ENCODE assay signal across 28 mouse cellular contexts in the genomic region with DNA sequence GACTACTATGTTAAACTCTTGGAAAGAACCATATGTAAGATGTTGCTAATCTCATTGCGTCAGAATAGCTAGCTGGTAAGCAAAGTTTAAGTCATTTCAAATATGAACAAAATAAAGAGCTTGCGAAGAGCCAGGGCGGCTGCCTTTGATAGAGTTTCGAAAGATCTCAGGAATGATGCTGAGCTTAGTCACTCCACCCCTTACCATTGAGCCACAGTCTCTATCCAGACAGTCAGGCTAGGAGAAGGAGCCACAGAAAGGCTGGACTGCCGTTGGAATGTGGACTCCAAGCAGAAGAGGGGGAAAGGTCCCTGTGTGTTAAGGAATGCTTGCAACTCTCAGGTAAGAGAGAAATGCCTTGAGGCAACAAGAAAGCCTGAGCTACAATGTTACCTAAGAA. TPM values are rescaled to one million over a fixed set of nuclear protein-coding genes. Genes with fewer than 3 reads are reported as not detected.
DNase-seq lines count a peak whose midpoint lies in the region; ATAC-seq and TF ChIP-seq lines count a peak whose summit lies in the region.
"Had no signal": no experiment of that assay in that cellular context is flagged by ENCODE, and none has a peak within 500 bp of the region (broad histone marks: within the 10 kb centered on the region; RNA-seq: fewer than 3 reads in every experiment).

No protein-coding gene starts in this region.

- ATAC-seq in hindbrain, embryonic 12.5 days (ENCODE audit: low FRiP score) = no peak
- ATAC-seq: forebrain, embryonic 13.5 days; hindbrain, postnatal 0 days; intestine, embryonic 15.5 days; midbrain, embryonic 16.5 days had no signal

- no peak for TF ChIP-seq CTCF in heart, adult 2 months (IDR thresholded peaks at IDR 0.05)

- no peak overlapping the region for H3ac ChIP-seq in myocyte (ENCODE audit: control insufficient read depth, insufficient read length)

- 80% methylated on average over 5 of the region's 5 CpGs for WGBS in heart, adult 2 months
- WGBS in hindbrain, embryonic 12.5 days = 86% methylated on average over 5 of the region's 5 CpGs

- intact Hi-C loops in heart, adult 2 months (cut with DNase I) = no loop called here
- intact Hi-C loops in heart, postnatal 10 days (cut with DNase I) = no loop called here

- no peak for TF ChIP-seq POLR2A in heart, adult 2 months (IDR thresholded peaks at IDR 0.05; ENCODE audit: insufficient read depth, low read depth, low read length)
- TF ChIP-seq POLR2A in myocyte (IDR thresholded peaks at IDR 0.05; ENCODE audit: insufficient read length, low read depth) = peak; percentile 31

- H3K4me2 ChIP-seq in myocyte (ENCODE audit: low read depth) = peak overlapping the region; percentile 82
- H3K4me2 ChIP-seq in hindbrain, embryonic 12.5 days (replicated peaks) = no peak overlapping the region
- H3K4me2 ChIP-seq: embryonic facial prominence, embryonic 15.5 days; forebrain, embryonic 13.5 days; intestine, embryonic 15.5 days; limb, embryonic 12.5 days; liver, embryonic 15.5 days; lung, embryonic 14.5 days; midbrain, embryonic 11.5 days; neural tube, embryonic 13.5 days; stomach, embryonic 15.5 days had no signal

- peaks cover 6% of the 10 kb centered on the region for H3K4me1 ChIP-seq in heart, adult 2 months (ENCODE audit: control insufficient read depth, insufficient read depth, low read length)
- no peaks in the 10 kb centered on the region for H3K4me1 ChIP-seq in hindbrain, embryonic 12.5 days
- H3K4me1 ChIP-seq: embryonic facial prominence, embryonic 15.5 days; forebrain, embryonic 13.5 days; intestine, embryonic 15.5 days; limb, embryonic 12.5 days; neural tube, embryonic 13.5 days; stomach, embryonic 15.5 days had no signal

- no peak for TF ChIP-seq EP300 in heart, adult 2 months (IDR thresholded peaks at IDR 0.05; ENCODE audit: insufficient read depth, low read depth, low read length)

- peaks cover 9% of the 10 kb centered on the region; the same call in 1 of the 2 replicates for H3K9me3 ChIP-seq in hindbrain, embryonic 12.5 days (replicated peaks)
- H3K9me3 ChIP-seq: embryonic facial prominence, embryonic 15.5 days; forebrain, embryonic 13.5 days; intestine, embryonic 15.5 days; liver, embryonic 15.5 days; stomach, embryonic 15.5 days had no signal

- H3K79me2 ChIP-seq in heart, adult 2 months (replicated peaks; ENCODE audit: control insufficient read depth, insufficient read depth, low read length) = no peaks in the 10 kb centered on the region
- no peaks in the 10 kb centered on the region for H3K79me2 ChIP-seq in myocyte (ENCODE audit: control insufficient read depth, insufficient read depth)

- H3K9ac ChIP-seq in heart, adult 2 months (ENCODE audit: low read depth, low read length) = no peak overlapping the region
- H3K9ac ChIP-seq in hindbrain, embryonic 12.5 days = no peak overlapping the region
- H3K9ac ChIP-seq: embryonic facial prominence, embryonic 15.5 days; forebrain, embryonic 13.5 days; intestine, embryonic 15.5 days; limb, embryonic 12.5 days; liver, embryonic 15.5 days; lung, embryonic 14.5 days; neural tube, embryonic 13.5 days; stomach, embryonic 15.5 days had no signal

- peak overlapping the region; percentile 3; the same call in 1 of the 2 replicates for H3K27ac ChIP-seq in heart, adult 2 months
- no peak overlapping the region for H3K27ac ChIP-seq in hindbrain, embryonic 12.5 days
- H3K27ac ChIP-seq: embryonic facial prominence, embryonic 10.5 days; embryonic facial prominence, embryonic 15.5 days; forebrain, embryonic 13.5 days; hindbrain, postnatal 0 days; intestine, embryonic 15.5 days; layer of hippocampus, adult 2 months; left cerebral cortex, adult 2 months; limb, embryonic 12.5 days; liver, embryonic 15.5 days; neural tube, embryonic 13.5 days; stomach, embryonic 15.5 days had no signal

- H3K27me3 ChIP-seq in heart, adult 2 months (ENCODE audit: control insufficient read depth, insufficient read depth, low read length) = no peaks in the 10 kb centered on the region
- H3K27me3 ChIP-seq in myocyte (ENCODE audit: control insufficient read depth, insufficient read depth, insufficient read length) = no peaks in the 10 kb centered on the region
- no peaks in the 10 kb centered on the region for H3K27me3 ChIP-seq in hindbrain, embryonic 12.5 days
- H3K27me3 ChIP-seq: embryonic facial prominence, embryonic 15.5 days; forebrain, embryonic 13.5 days; intestine, embryonic 15.5 days; limb, embryonic 12.5 days; neural tube, embryonic 13.5 days; stomach, embryonic 15.5 days had no signal

- no peak for DNase-seq in heart, adult 2 months
- DNase-seq in heart, postnatal 10 days = no peak
- DNase-seq in 3134 (ENCODE audit: extremely low read depth, insufficient read length, low spot score) = peak; percentile 39
- peak; percentile 49 for DNase-seq in Muller cell, postnatal 12 days (ENCODE audit: inconsistent ontology term)
- no peak for DNase-seq in retina, embryonic 14.5 days (ENCODE audit: low spot score)
- DNase-seq: adrenal gland, adult 2 months; adrenal gland, postnatal 36 days; B cell, adult 2 months; cerebellum, adult 18-20 months; cerebellum, postnatal 10 days; gastrocnemius, postnatal 25 days; lung, embryonic 14.5 days had no signal

- no peak overlapping the region for H3K4me3 ChIP-seq in heart, adult 2 months
- H3K4me3 ChIP-seq in myocyte = peak overlapping the region; percentile 10
- H3K4me3 ChIP-seq in hindbrain, embryonic 12.5 days = no peak overlapping the region
- H3K4me3 ChIP-seq: embryonic facial prominence, embryonic 10.5 days; embryonic facial prominence, embryonic 15.5 days; forebrain, embryonic 13.5 days; intestine, embryonic 15.5 days; layer of hippocampus, adult 2 months; left cerebral cortex, adult 2 months; limb, embryonic 12.5 days; liver, embryonic 15.5 days; neural tube, embryonic 13.5 days; stomach, embryonic 15.5 days had no signal

- H3K36me3 ChIP-seq in heart, adult 2 months (ENCODE audit: control insufficient read depth, insufficient read depth, low read length) = peaks cover 6% of the 10 kb centered on the region
- H3K36me3 ChIP-seq in myocyte (ENCODE audit: control insufficient read depth, insufficient read depth) = no peaks in the 10 kb centered on the region
- H3K36me3 ChIP-seq in hindbrain, embryonic 12.5 days = no peaks in the 10 kb centered on the region
- H3K36me3 ChIP-seq: embryonic facial prominence, embryonic 10.5 days; embryonic facial prominence, embryonic 15.5 days; intestine, embryonic 15.5 days; limb, embryonic 12.5 days; liver, embryonic 15.5 days; neural tube, embryonic 13.5 days; stomach, embryonic 15.5 days had no signal

TF ChIP-seq in myocyte, 11 proteins besides CTCF, POLR2A, EP300 and RAD21:
- TF ChIP-seq MYOD1 (IDR thresholded peaks at IDR 0.05; ENCODE audit: control insufficient read depth in 1 of 3, insufficient read length in 2 of 3, low read depth in 2 of 3) = no peak
- TF ChIP-seq CEBPB (IDR thresholded peaks at IDR 0.05; ENCODE audit: insufficient read depth, poor library complexity, severe bottlenecking) = peak; percentile 68
- no peak for TF ChIP-seq MYOG (IDR thresholded peaks at IDR 0.05; ENCODE audit: control insufficient read depth in 1 of 3, insufficient read depth in 1 of 3, insufficient read length in 2 of 3, low read depth in 2 of 3)

RNA-seq across cellular contexts. Expression of a gene that starts 7.3 kb away (rescaled TPM):
- total RNA-seq in heart, adult 2 months (2021) = 1 to 10 TPM; 5.9 to 8.1 TPM
- polyA plus RNA-seq in heart, adult 2 months (2012; rRNA removed) = 6.3 and 9.0 TPM in 2 replicates
- 1 to 10 TPM; 7.9 to 8.6 TPM for total RNA-seq in heart, postnatal 10 days (2021)
- 5.3 TPM for polyA plus RNA-seq in myocyte (2012; fragmentation: generic; extraction: Trizol)
- polyA plus RNA-seq in hindbrain, embryonic 12.5 days (2016; fragmentation: Nextera tagmentation; extraction: Ambion mirVana) = 9.7 and 12.0 TPM in 2 replicates
- total RNA-seq: CH12.LX had no signal

RNA-seq across cellular contexts. Expression of a gene that starts 35.2 kb away (rescaled TPM):
- total RNA-seq in heart, adult 2 months (2021) = 1 to 10 TPM; 1.5 to 1.8 TPM
- 3.7 and 4.5 TPM in 2 replicates for polyA plus RNA-seq in heart, adult 2 months (2012; rRNA removed)
- total RNA-seq in heart, postnatal 10 days (2021) = 1 to 10 TPM; 5.9 to 7.4 TPM
- polyA plus RNA-seq in myocyte (2012; fragmentation: generic; extraction: Trizol) = 849 TPM
- polyA plus RNA-seq in hindbrain, embryonic 12.5 days (2016; fragmentation: Nextera tagmentation; extraction: Ambion mirVana) = 201 and 240 TPM in 2 replicates

Comparison
In these comparisons a context has a peak if more than half of its experiments do, and no peak if none do; other contexts are left out.
1. DNase-seq: peak in 3134 (single experiment) and Muller cell, postnatal 12 days (single experiment); none in heart, adult 2 months (0 of 2), heart, postnatal 10 days (0 of 2) and retina, embryonic 14.5 days (single experiment).
2. RNA of a gene that starts 35.2 kb away (polyA plus RNA-seq): 849 TPM in myocyte (single experiment) and 201 to 240 TPM in hindbrain, embryonic 12.5 days; 3.7 to 4.5 TPM in heart, adult 2 months; every median in the first group is over 10 times any median in the second.